Mouse (Mus musculus) right cerebral cortex, adult 18-20 months (tissue): ENCODE measurements around the gene Kcnk4.

Experiments used
- DNase-seq: peaks from one replicate; pipeline ENCODE4 v3.0.0; 2022; ENCODE audit warnings: mixed read lengths

Gene Kcnk4

GRCm38 (mm10) chr19:6936299-6936698, 2.0 kb upstream of the Kcnk4 start:
- no peak for DNase-seq

GRCm38 (mm10) chr19:6933436-6934194, 700 bp downstream of the Kcnk4 start:
- peak; percentile 73 for DNase-seq

GRCm38 (mm10) chr19:6933102-6933435, 1.2 kb downstream of the Kcnk4 start:
- no peak for DNase-seq

- no peak for DNase-seq
Measured at GRCm38 (mm10) chr19:6932018-6932417, 2.3 kb downstream of the Kcnk4 start.

- no peak for DNase-seq
Measured at GRCm38 (mm10) chr19:6931002-6931401, 3.3 kb downstream of the Kcnk4 start.

GRCm38 (mm10) chr19:6928080-6928479, 6.2 kb downstream of the Kcnk4 start:
- no peak for DNase-seq

- no peak for DNase-seq
Measured at GRCm38 (mm10) chr19:6926559-6927255, 7.6 kb downstream of the Kcnk4 start.

GRCm38 (mm10) chr19:6925611-6926329, 8.5 kb downstream of the Kcnk4 start:
- no peak for DNase-seq

GRCm38 (mm10) chr19:6925307-6925573, 9.1 kb downstream of the Kcnk4 start, which contains the start of gene Catsperz:
Gene Catsperz, minus strand, starts transcription at chr19:6925380.
- DNase-seq, result no peak

GRCm38 (mm10) chr19:6924461-6925306, 9.6 kb downstream of the Kcnk4 start:
- DNase-seq, result peak; percentile 86

- DNase-seq, result no peak
Measured at GRCm38 (mm10) chr19:6922901-6923735, 11.2 kb downstream of the Kcnk4 start.

GRCm38 (mm10) chr19:6921647-6922567, 12.4 kb downstream of the Kcnk4 start, which contains the start of gene Esrra:
Gene Esrra, minus strand, starts transcription at chr19:6921813.
- DNase-seq, result peak; percentile 100

- DNase-seq, result no peak
Measured at GRCm38 (mm10) chr19:6920741-6921636, 13.3 kb downstream of the Kcnk4 start.

- no peak for DNase-seq
Measured at GRCm38 (mm10) chr19:6919876-6920740, 14.2 kb downstream of the Kcnk4 start.

GRCm38 (mm10) chr19:6919431-6919830, 14.9 kb downstream of the Kcnk4 start:
- no peak for DNase-seq

GRCm38 (mm10) chr19:6918321-6918720, 16.0 kb downstream of the Kcnk4 start:
- DNase-seq, result no peak

- DNase-seq, result no peak
Measured at GRCm38 (mm10) chr19:6916496-6916895, 17.8 kb downstream of the Kcnk4 start.

GRCm38 (mm10) chr19:6915276-6915675, 19.0 kb downstream of the Kcnk4 start:
- DNase-seq, result no peak

- no peak for DNase-seq
Measured at GRCm38 (mm10) chr19:6914540-6914939, 19.8 kb downstream of the Kcnk4 start.
